Mouse (Mus musculus) effector memory CD4-positive, alpha-beta T cell, adult 5 months (primary cell): ENCODE results near the gene Rsad1. TPM values are rescaled to one million over a fixed set of nuclear protein-coding genes. Genes with fewer than 3 reads are reported as not detected.

ENCODE experiments used
- polyA plus RNA-seq: library from polyadenylated mRNA; unstranded; fragments of 100-300 nt; shearing (Covaris generic); gene quantifications from one replicate; pipeline ENCODE4 v1.2.1, GENCODE M21; 2017

Rsad1 gene
- 2.2 TPM for polyA plus RNA-seq

DNA sequence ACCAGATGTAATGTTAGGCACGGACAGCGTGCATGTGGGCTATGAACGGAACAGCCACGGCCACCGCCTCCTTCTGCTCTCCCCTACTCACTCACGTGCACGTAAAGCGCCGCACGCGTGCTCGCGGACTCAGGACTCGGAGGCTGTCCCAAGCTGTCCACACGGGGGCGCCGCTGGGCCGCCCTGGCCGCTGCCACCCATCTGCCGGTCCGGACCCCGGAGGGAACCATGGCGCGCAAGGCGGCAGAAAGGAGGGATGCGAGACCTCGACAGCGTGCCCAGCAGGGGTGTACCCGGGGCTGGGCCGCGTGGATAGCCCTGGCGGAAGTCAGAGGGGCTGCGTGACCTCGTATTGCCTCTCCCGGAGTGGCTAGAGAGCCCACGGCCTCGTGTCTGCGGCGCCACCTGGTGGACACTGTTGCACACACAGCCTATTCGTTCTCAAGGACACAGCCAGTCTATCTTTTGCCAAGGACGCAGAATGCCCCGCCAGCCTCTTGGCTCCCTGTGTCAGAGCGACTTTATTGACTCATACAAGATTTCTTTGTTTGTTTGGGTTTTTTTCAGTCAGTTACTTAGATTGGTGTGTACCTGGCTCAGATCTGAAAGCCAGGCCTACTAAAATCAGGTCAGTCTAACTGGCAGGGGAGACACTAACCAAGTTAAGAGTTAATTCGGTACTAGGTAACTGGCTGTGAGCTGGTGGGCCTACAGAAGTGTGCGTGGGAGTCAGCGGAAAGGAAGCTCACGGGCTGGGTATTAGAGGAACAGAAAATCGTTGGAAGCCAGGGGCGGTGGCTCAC lies at the start of gene Rsad1:
TSS of gene Rsad1 (minus strand) at position 368 of the 803 bp plus-strand sequence.

DNA sequence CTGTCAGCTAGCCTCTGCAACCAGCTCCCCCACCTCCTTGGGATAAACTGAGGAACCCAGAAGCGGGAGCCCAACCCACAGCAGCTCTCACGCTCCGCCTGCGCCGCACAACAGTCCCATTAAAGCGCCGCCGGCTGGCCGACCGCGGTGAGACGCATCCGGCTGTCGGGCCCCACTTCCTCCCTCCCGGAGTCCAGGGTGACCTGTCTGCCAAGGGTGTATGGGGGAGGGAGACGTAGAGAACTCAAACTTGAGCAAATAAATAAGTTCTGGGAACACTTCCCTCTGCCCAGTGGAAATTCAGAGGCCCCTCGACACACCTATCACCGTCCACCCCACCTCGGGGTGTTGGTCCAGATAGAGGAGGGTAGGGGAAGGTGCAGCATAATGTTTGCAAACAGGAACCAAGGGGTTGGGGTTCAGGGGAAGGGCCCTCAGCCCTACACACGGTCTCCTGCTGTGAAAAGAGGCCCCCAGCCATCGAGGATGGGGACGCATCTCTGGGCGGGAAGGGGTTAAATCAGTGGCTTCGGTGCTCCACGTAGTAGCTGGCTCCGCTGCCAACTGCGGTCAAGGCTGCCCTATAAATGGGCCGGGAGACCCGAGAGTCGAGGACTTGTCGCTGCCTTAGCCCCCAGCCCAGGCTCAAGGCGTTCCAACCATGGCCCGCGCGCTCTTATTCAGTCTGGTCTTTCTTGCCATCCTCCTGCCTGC lies 15.5 kb upstream of the Rsad1 start, which contains the start of gene Chad:
TSS of gene Chad (plus strand) at position 611 of the 714 bp plus-strand sequence.

DNA sequence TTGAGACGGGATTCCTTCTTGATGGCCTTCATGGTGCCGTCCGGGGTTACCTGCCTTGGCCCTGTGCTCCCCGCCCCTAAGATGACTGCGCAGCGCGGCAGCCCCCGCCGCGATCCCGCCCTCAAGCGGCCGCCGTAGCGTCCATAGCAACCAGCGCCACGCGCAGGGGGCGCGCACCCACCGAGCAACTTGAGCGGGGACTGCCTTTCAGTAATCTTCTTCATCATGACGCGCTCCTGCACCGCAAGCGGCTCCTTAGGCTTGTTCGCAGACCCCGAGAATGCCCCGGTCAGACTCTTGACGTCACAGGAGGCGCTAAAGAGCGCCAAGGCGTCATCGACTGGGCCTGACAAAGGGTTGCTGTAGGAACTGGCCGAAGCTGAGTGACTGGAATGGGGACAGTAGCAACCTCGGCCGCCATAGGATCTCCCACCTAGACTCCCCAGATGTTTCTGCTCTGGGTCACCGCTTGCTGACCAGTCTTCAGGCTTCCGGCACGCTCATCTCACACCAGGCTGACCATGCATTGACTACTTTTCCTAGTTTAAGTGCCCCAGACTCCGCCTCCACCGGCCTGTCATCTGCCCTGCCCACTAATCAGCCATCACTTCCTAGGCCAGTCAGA lies 27.7 kb downstream of the Rsad1 start, which contains the start of gene Mycbpap:
TSS of gene Mycbpap (minus strand) at position 524 of the 625 bp plus-strand sequence.

DNA sequence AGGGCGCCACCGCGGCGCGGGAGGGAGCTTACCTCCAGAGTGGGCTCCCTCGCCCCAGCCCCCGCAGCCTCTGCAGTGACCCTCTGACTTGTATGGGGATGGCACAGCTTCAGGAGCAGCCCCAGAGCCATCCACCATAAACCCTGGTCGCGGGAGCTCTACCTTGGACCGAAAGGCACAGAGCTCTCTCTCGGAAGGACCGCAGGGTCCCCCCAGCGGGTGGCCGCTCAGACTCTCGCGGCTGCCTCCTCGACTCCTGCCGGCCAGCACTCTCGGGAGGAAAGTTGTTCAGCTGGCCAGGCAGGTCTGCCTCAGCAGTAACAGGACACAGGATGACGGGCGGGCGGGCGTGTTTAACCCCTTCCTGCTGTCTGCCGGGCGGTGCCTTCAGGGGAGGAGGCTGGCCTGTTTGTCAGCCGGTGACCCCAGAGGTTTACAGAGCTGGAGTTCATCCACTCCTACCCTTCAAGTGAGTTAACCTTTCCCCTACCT lies 49.3 kb downstream of the Rsad1 start, which contains the start of gene Epn3:
TSS of gene Epn3 (minus strand) at position 314 of the 492 bp plus-strand sequence.

Other genes with a start within 250 kb of the Rsad1 start
- 70.6 TPM for gene Luc7l3, start 227.3 kb downstream of the Rsad1 start, polyA plus RNA-seq
- gene Ankrd40, start 221.3 kb downstream of the Rsad1 start, polyA plus RNA-seq = 44.5 TPM
- 2.5 TPM for gene Abcc3, start 156.3 kb downstream of the Rsad1 start, polyA plus RNA-seq
- not detected for gene Cacna1g, start 75.1 kb downstream of the Rsad1 start, polyA plus RNA-seq
- gene Spata20, start 63.1 kb downstream of the Rsad1 start, polyA plus RNA-seq = not detected
- not detected for gene Epn3, start 49.3 kb downstream of the Rsad1 start, polyA plus RNA-seq
- not detected for gene Mycbpap, start 27.5 kb downstream of the Rsad1 start, polyA plus RNA-seq
- not detected for gene Chad, start 15.8 kb upstream of the Rsad1 start, polyA plus RNA-seq
- 5.2 TPM for gene Acsf2, start 52.6 kb upstream of the Rsad1 start, polyA plus RNA-seq
- 67.0 TPM for gene Lrrc59, start 80.5 kb upstream of the Rsad1 start, polyA plus RNA-seq
- 25.6 TPM for gene Mrpl27, start 104.5 kb upstream of the Rsad1 start, polyA plus RNA-seq
- gene Eme1, start 104.7 kb upstream of the Rsad1 start, polyA plus RNA-seq = 0.60 TPM
- 51.3 TPM for gene Xylt2, start 128.3 kb upstream of the Rsad1 start, polyA plus RNA-seq
- gene Gm11541, start 155.2 kb upstream of the Rsad1 start, polyA plus RNA-seq = not detected
- not detected for gene Cdc34b, start 192.5 kb upstream of the Rsad1 start, polyA plus RNA-seq
- not detected for gene Tmem92, start 233.4 kb upstream of the Rsad1 start, polyA plus RNA-seq